Mouse (Mus musculus) forebrain, embryonic 16.5 days (tissue): ENCODE measurements around the gene Tpk1. TPM values are rescaled to one million over a fixed set of nuclear protein-coding genes. Genes with fewer than 3 reads are reported as not detected.

Experiments
- ATAC-seq: fragments of 200-750 bp; cut with Nextera tagmentation; 2 replicates; pipeline ENCODE4 v1.8.0; 2017; ENCODE audit warnings: mild to moderate bottlenecking, moderate library complexity
- H3K27ac ChIP-seq: fragments of 300-500 bp; sonication (generic); 2 replicates; pipeline ENCODE4 v1.5.1; 2014; ENCODE audit warnings: low read length, control low read depth
- H3K27me3 ChIP-seq: fragments of 300-500 bp; sonication (generic); replicated peaks from 2 replicates; pipeline ENCODE4 v1.6.1; 2014; ENCODE audit warnings: low read length; ENCODE audit not compliant: control insufficient read depth, insufficient read depth
- H3K36me3 ChIP-seq: fragments of 300-500 bp; sonication (generic); 2 replicates; pipeline ENCODE4 v1.6.1; 2014; ENCODE audit not compliant: control insufficient read depth, insufficient read depth
- H3K4me1 ChIP-seq: fragments of 300-500 bp; sonication (generic); replicated peaks from 2 replicates; pipeline ENCODE4 v1.6.1; 2014; ENCODE audit warnings: low read length; ENCODE audit not compliant: control insufficient read depth, insufficient read depth
- H3K4me2 ChIP-seq: fragments of 300-500 bp; sonication (generic); 2 replicates; pipeline ENCODE4 v1.6.1; 2014; ENCODE audit warnings: mild to moderate bottlenecking, low read length, control low read depth
- H3K4me3 ChIP-seq: fragments of 300-500 bp; sonication (generic); replicated peaks from 2 replicates; pipeline ENCODE4 v1.5.1; 2014; ENCODE audit warnings: mild to moderate bottlenecking, low read length, control low read depth
- H3K9ac ChIP-seq: fragments of 300-500 bp; sonication (generic); replicated peaks from 2 replicates; pipeline ENCODE4 v1.6.1; 2014; ENCODE audit warnings: low read depth, low read length, control low read depth
- H3K9me3 ChIP-seq: fragments of 300-500 bp; sonication (generic); 2 replicates; pipeline ENCODE4 v1.6.1; 2016; ENCODE audit warnings: low read length; ENCODE audit not compliant: control insufficient read depth
- WGBS: fragments of 180-500 bp; shearing (Covaris S2); extraction: QIAGEN DNeasy Blood & Tissue Kit; methylation state at CpG from one replicate; pipeline ENCODE4 v1.1.7; 2014; 5-methylcytosine and 5-hydroxymethylcytosine counted together
- polyA plus RNA-seq: library from polyadenylated mRNA; unstranded; fragments of >200 nt; fragmentation: Nextera tagmentation; extraction: Ambion mirVana; gene quantifications from 2 replicates; pipeline ENCODE4 v1.2.1, GENCODE M21; 2015

Tpk1 gene
- polyA plus RNA-seq, 1 experiment from 2014 or later, result 8.1 TPM

DNA sequence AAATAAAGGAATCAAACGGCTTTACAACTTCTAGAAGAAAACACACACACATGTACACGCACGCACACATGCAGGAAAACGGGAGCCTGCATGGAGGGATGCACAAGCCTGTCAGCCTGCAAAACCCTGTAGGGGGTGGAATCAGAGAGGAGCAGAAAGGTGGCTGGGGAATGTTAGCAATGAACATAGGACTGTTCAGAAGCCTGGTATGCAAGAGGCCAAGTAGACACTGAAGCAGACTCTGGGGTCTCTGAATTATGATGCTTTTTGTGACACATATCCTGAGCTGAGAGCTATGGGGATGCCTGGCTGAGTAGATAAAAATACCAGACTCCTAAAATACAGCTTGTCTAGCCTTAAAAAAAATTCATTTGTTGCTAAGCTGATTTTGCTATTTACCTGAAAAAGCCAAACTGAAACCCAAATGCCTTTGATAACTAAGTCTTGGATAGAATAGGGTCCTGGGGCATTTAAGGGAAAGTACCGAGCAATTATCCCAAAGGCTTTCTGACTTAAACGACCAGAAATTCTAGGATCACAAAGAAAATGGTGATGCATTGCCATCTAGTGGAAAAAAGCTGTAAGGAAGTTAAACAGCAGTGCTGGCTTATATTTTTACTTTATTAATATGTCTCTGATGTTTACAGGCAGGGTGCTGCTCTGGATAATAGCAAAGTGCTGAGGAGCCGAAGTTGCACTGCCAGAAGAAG lies 369.1 kb downstream of the Tpk1 start:
- Histone ChIP-seq H3K4me1 (0 out of 2 replicates have a peak, but pooled peaks cover 3% of the 10 kb centered on the region), H3K4me3 (no peak overlapping the region), H3K4me2 (no peak overlapping the region), H3K9ac (no peak overlapping the region), H3K27me3 (no peaks in the 10 kb centered on the region), H3K9me3 (no peaks in the 10 kb centered on the region), H3K27ac (no peak overlapping the region), H3K36me3 (no peaks in the 10 kb centered on the region)
- peak; percentile 81 for ATAC-seq
- 40% methylated on average over 7 of the region's 7 CpGs for WGBS

DNA sequence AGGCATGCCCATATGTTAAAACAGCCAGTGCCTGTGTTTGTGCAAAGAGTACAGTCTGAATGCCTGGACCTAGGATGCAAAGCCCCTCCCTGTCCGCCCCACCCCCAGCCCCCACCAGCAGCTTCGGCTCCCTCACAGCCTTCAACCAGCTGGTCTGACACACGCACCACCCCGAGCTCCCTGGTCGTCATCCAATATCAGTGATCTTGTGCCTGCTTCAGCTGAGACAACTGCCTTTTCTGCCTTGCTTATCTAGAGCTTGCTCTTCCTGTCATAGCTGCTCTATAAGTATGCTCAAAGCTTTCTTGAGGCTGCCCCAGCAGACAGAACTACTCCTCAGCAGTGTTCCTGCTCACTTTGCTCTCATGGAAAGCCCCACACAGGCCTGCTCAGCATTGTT lies 370.2 kb downstream of the Tpk1 start:
- Histone ChIP-seq H3K4me1 (0 out of 2 replicates have a peak, but pooled peaks cover 3% of the 10 kb centered on the region), H3K27me3 (no peaks in the 10 kb centered on the region), H3K36me3 (no peaks in the 10 kb centered on the region), H3K27ac (no peak overlapping the region), H3K9me3 (no peaks in the 10 kb centered on the region), H3K4me2 (no peak overlapping the region), H3K9ac (no peak overlapping the region), H3K4me3 (no peak overlapping the region)
- peak; percentile 21; the same call in 1 of the 2 replicates for ATAC-seq
- WGBS, result 44% methylated on average over 5 of the region's 5 CpGs
